Mouse (Mus musculus) midbrain, embryonic 11.5 days (tissue): ENCODE measurements at regions not wholly inside any gene's neighbourhood (a gene's known extent, or its start where the extent isn't known, plus 50 kb on each side); places are given as distances from the start of the nearest gene placed in this dataset.

Experiments
- ATAC-seq: fragments of 200-750 bp; cut with Nextera tagmentation; 2 replicates; pipeline ENCODE4 v1.8.0; 2017; ENCODE audit warnings: moderate TSS enrichment, moderate library complexity; ENCODE audit not compliant: low FRiP score
- DNase-seq: peaks from one replicate; pipeline ENCODE4 v3.0.0; 2015; ENCODE audit warnings: low spot score; ENCODE audit errors: missing footprints
- H3K27ac ChIP-seq: fragments of 300-500 bp; sonication (generic); 2 replicates; pipeline ENCODE4 v1.5.1; 2014; ENCODE audit warnings: low read depth, low read length
- H3K27me3 ChIP-seq: fragments of 300-500 bp; sonication (generic); 2 replicates; pipeline ENCODE4 v1.6.1; 2014; ENCODE audit warnings: mild to moderate bottlenecking, low read length, moderate library complexity, mixed read lengths; ENCODE audit not compliant: control insufficient read depth, insufficient read depth
- H3K36me3 ChIP-seq: fragments of 300-500 bp; sonication (generic); 2 replicates; pipeline ENCODE4 v1.6.1; 2014; ENCODE audit warnings: mild to moderate bottlenecking, low read length, moderate library complexity, mixed read lengths; ENCODE audit not compliant: control insufficient read depth, insufficient read depth
- H3K4me1 ChIP-seq: fragments of 300-500 bp; sonication (generic); 2 replicates; pipeline ENCODE4 v1.6.1; 2014; ENCODE audit warnings: low read length; ENCODE audit not compliant: control insufficient read depth, insufficient read depth
- H3K4me2 ChIP-seq: fragments of 300-500 bp; sonication (generic); 2 replicates; pipeline ENCODE4 v1.6.1; 2014; ENCODE audit warnings: mild to moderate bottlenecking, moderate library complexity
- H3K4me3 ChIP-seq: fragments of 300-500 bp; sonication (generic); 2 replicates; pipeline ENCODE4 v1.5.1; 2014; ENCODE audit warnings: low read depth, low read length
- H3K9ac ChIP-seq: fragments of 300-500 bp; sonication (generic); 2 replicates; pipeline ENCODE4 v1.6.1; 2014; ENCODE audit warnings: low read length
- H3K9me3 ChIP-seq: fragments of 300-500 bp; sonication (generic); 2 replicates; pipeline ENCODE4 v1.6.1; 2016; ENCODE audit warnings: low read length; ENCODE audit not compliant: control insufficient read depth
- WGBS: fragments of 180-500 bp; shearing (Covaris S2); extraction: QIAGEN DNeasy Blood & Tissue Kit; methylation state at CpG from one replicate; pipeline ENCODE4 v1.1.7; 2014; 5-methylcytosine and 5-hydroxymethylcytosine counted together

DNA sequence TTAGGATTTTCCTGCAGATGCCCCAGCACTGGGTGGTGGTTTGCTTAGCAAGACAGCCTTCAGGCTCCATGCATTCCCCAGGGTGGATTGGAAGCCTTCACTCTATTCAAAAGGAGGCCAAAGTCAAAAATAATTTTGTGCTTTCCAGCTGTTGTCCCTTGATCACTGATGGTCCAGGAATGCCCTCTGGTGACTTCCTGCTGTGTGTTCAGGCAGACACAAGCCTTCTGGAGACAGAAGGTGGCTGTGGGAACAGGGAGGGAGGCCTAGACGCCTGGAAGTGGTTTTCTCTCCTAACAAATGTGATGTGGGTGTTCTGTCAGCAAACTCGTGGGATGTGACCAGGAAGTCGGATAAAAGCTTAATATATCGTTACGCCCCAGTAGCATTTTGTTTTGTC is 81.3 kb downstream of the Atp6ap1l start:
- no peak overlapping the region for H3K4me3 ChIP-seq
- DNase-seq (no peak), ATAC-seq (no peak)
- no peak overlapping the region for H3K27ac ChIP-seq
- H3K9me3 ChIP-seq = no peaks in the 10 kb centered on the region
- no peaks in the 10 kb centered on the region for H3K4me1 ChIP-seq
- H3K9ac ChIP-seq = no peak overlapping the region
- WGBS = 73% methylated on average over 5 of the region's 5 CpGs
- no peaks in the 10 kb centered on the region for H3K36me3 ChIP-seq
- H3K27me3 ChIP-seq = no peaks in the 10 kb centered on the region
- H3K4me2 ChIP-seq = no peak overlapping the region

DNA sequence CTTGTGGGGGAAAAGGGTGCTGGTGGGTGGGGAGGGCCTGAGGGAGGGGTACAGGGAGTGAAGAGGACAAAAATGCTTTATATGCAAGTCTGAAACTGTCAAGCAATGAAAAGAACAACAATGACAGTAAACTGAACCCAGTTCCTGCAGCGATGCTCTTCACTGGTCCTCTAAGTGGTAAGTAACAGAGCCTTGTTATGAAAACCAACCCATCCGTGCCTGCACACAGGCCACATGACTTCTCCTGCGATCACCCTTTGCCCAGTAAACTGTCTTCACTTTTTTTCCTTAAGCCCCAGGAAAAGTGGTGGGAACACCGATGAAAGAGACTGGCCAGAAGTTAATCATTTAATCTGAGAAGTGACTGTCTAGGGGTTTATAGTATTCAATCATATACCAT is 83.3 kb downstream of the Atp6ap1l start:
- 85% methylated on average over 4 of the region's 4 CpGs for WGBS
- no peak overlapping the region for H3K4me2 ChIP-seq
- H3K4me1 ChIP-seq = no peaks in the 10 kb centered on the region
- no peaks in the 10 kb centered on the region for H3K9me3 ChIP-seq
- no peaks in the 10 kb centered on the region for H3K27me3 ChIP-seq
- DNase-seq (no peak), ATAC-seq (no peak)
- no peak overlapping the region for H3K4me3 ChIP-seq
- H3K9ac ChIP-seq = no peak overlapping the region
- no peaks in the 10 kb centered on the region for H3K36me3 ChIP-seq
- H3K27ac ChIP-seq = no peak overlapping the region

DNA sequence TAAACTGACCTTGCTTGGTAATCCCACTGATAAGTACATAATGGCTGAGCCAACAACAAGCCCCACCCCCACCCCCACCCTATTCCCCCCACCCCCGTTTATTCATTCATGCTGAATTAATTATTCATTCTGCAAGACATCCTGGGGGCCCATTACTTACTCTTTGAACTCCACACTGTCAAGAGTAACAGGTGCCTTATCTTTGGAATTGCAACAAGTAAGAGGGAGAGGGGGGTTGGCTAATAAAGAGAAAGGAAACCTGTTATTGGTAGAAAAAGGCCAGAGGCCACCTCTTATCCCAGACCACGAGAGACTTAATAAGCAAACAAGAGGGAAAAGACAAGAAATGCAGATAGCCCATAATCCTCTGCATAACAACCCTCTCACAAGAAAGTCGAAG is 84.7 kb downstream of the Atp6ap1l start:
- H3K9me3 ChIP-seq = no peaks in the 10 kb centered on the region
- DNase-seq (no peak), ATAC-seq (peak; percentile 52; the same call in 1 of the 2 replicates)
- no peak overlapping the region for H3K4me3 ChIP-seq
- H3K9ac ChIP-seq = no peak overlapping the region
- no peak overlapping the region for H3K27ac ChIP-seq
- H3K4me1 ChIP-seq = no peaks in the 10 kb centered on the region
- H3K27me3 ChIP-seq = no peaks in the 10 kb centered on the region
- no peak overlapping the region for H3K4me2 ChIP-seq
- 28% methylated on average over 3 of the region's 3 CpGs for WGBS
- H3K36me3 ChIP-seq = no peaks in the 10 kb centered on the region

DNA sequence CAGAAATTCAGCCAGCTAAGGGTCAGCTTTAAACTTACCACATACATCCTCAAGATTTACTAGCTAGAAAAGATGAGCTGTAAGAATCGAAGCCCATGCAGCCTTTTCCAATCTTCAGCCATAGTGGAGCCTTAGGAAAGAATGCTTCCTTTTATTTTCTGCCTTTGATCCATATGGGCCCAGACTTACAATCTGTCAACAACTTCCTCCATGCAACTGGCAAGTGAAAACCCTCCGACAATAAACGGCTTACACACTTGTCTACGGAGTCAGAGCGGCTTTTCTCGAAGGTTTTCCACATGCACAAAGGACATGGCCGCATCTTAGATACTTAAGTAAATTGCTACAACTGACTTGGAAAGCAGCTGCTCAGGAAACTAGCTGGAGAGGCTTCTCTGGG is 85.2 kb downstream of the Atp6ap1l start:
- ATAC-seq (no peak), DNase-seq (peak; percentile 86)
- H3K4me2 ChIP-seq = no peak overlapping the region
- no peaks in the 10 kb centered on the region for H3K9me3 ChIP-seq
- H3K36me3 ChIP-seq = no peaks in the 10 kb centered on the region
- H3K4me1 ChIP-seq = no peaks in the 10 kb centered on the region
- H3K27me3 ChIP-seq = no peaks in the 10 kb centered on the region
- H3K27ac ChIP-seq = no peak overlapping the region
- 65% methylated on average over 7 of the region's 7 CpGs for WGBS
- H3K9ac ChIP-seq = no peak overlapping the region
- no peak overlapping the region for H3K4me3 ChIP-seq

DNA sequence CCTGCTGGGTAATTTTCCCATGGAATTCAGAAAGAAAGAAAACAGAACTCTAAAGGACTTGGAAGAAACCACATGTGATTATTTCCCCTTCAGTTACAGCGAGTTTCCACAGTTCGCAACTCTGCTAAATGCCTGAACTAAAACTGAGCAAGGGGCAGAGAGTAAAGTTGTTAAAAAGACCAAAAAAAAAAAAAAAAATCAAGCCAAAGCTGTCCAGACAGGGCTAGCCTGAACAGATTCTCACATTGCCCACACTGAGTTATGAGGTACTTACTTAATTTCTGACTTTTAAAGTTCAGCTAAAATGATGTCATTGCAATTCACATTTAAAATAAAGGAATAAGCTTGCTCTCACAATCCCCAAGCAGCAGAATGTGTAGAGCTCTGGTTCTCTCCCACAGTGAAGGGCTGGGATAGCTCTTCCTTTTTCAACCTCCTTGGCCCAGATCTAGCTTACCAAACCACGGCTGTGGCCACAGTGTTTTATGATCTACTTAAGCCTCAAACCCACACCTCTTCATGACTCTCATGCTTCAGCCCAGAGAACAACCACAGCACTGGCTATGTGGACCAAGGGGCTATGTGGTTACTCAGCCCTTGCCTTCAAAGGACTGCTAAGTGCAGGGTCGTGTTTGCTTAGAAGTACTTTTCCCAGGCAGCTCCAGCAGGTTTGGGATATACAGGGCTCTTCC is 90.8 kb downstream of the Atp6ap1l start:
- Histone ChIP-seq H3K27ac (no peak overlapping the region), H3K9ac (no peak overlapping the region), H3K4me3 (no peak overlapping the region), H3K9me3 (no peaks in the 10 kb centered on the region), H3K4me1 (no peaks in the 10 kb centered on the region), H3K4me2 (no peak overlapping the region), H3K27me3 (no peaks in the 10 kb centered on the region), H3K36me3 (no peaks in the 10 kb centered on the region)
- ATAC-seq (no peak), DNase-seq (no peak)
- 80% methylated on average over 4 of the region's 4 CpGs for WGBS

DNA sequence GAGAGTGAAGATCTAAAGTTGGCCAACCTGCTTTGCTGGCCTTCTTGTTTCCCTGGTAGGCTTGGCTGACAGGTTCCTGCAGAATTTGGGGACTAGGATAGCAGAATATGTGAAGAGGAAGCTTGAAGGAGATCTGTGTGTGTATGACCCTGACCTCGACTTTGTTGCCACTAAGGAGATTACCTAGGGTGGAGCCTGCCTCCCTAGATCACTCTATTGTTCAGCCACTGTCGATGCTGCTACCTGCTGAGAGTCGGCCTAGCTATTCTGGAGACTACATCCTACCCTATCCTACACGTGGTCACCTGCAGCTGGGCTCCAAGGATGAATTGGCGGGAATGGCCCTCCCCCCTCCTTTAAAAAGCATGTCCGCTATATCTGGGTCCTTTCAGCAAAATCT is 95.1 kb downstream of the Atp6ap1l start:
- Histone ChIP-seq H3K27ac (no peak overlapping the region), H3K27me3 (no peaks in the 10 kb centered on the region), H3K4me3 (no peak overlapping the region), H3K4me1 (no peaks in the 10 kb centered on the region), H3K9me3 (no peaks in the 10 kb centered on the region), H3K9ac (no peak overlapping the region), H3K36me3 (no peaks in the 10 kb centered on the region), H3K4me2 (no peak overlapping the region)
- ATAC-seq (no peak), DNase-seq (no peak)
- WGBS = 65% methylated on average over 6 of the region's 6 CpGs

DNA sequence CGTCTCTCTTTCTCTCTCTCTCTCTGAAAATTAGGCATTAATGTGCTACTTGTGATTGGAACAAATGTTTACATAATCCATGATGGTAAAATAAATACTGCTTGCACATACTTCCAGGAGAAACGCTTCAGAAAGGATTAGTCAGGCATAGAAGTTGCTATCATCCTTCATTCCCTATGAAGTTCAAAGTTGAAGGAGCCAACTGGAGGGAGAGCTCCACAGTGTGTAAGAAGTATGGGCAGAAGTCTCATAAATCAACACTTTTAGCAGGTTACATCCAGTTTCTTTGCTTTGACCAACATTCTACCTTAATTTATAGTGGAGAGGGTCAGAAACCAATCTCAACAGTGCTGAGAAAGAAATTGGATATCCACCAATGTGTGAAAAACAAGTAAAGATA is 105.5 kb downstream of the Atp6ap1l start:
- Histone ChIP-seq H3K9ac (no peak overlapping the region), H3K4me2 (no peak overlapping the region), H3K4me1 (no peaks in the 10 kb centered on the region), H3K9me3 (no peaks in the 10 kb centered on the region), H3K36me3 (no peaks in the 10 kb centered on the region), H3K4me3 (no peak overlapping the region), H3K27me3 (no peaks in the 10 kb centered on the region), H3K27ac (no peak overlapping the region)
- no peak for ATAC-seq
- 69% methylated on average over 2 of the region's 2 CpGs for whole genome bisulfite sequencing
- DNase-seq = no peak

DNA sequence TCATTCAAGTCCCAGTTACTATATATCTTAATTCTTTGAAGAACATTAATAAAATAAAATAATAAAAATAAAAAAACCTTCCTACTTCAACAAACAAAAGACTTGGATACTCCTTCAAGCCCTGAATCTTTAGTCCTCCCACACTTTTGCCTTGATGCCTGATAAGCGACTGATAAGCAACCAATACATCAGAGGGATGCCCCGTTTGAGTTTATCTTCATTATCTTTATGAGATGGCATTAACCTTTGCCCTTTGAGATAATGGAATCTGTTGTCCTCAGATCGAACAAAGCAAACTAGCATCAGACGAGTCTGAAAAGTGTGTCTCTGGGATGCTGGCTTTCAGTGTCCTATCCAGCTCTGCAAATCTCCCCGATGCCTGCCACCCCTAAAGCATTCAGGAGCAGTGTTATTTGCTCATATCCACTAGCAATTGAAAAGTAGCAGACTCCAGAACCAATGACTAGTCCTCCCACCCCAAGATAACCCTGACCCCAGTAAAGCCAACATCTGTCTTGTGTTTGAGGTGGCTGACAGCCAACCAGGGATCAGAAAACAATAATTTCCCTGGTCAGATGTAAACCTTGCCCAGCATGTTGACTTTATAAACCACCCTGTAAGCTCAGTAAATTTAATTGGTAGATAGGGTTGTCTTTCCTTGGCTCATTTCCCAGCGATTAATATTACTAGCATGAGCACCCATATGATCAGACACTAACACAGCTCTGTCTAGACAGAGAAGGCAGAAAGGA is 106.2 kb downstream of the Atp6ap1l start:
- no peak overlapping the region for H3K27ac ChIP-seq
- peak; percentile 54; the same call in 1 of the 2 replicates for ATAC-seq
- H3K36me3 ChIP-seq = no peaks in the 10 kb centered on the region
- H3K27me3 ChIP-seq = no peaks in the 10 kb centered on the region
- no peak overlapping the region for H3K4me2 ChIP-seq
- H3K9me3 ChIP-seq = no peaks in the 10 kb centered on the region
- H3K9ac ChIP-seq = no peak overlapping the region
- 29% methylated on average over 6 of the region's 6 CpGs for WGBS
- H3K4me1 ChIP-seq = no peaks in the 10 kb centered on the region
- no peak for DNase-seq
- H3K4me3 ChIP-seq = no peak overlapping the region

DNA sequence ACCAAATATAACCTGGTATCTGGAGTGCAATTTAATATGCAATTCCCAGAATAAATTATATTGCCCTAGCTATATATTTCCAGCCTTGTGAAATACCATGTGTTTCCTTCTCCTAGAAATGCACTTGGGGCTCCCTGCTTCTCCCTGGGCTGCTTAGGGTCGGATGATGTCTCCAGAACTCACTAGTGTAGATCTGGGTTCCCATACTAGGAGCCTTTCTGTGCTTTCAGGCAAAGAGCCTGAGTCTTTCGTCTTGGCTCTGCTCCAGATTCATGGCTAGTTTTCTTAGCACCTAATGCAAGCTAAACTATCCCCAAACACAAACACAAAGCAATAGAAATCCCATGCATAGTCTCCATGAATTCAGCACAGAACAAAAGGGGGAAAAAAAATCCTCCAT is 106.8 kb downstream of the Atp6ap1l start:
- no peak overlapping the region for H3K4me2 ChIP-seq
- no peaks in the 10 kb centered on the region for H3K4me1 ChIP-seq
- no peak overlapping the region for H3K4me3 ChIP-seq
- DNase-seq = no peak
- H3K9me3 ChIP-seq = no peaks in the 10 kb centered on the region
- no peak overlapping the region for H3K27ac ChIP-seq
- H3K27me3 ChIP-seq = no peaks in the 10 kb centered on the region
- 62% methylated on average over 2 of the region's 2 CpGs for WGBS
- no peak for ATAC-seq
- no peak overlapping the region for H3K9ac ChIP-seq
- H3K36me3 ChIP-seq = no peaks in the 10 kb centered on the region
